Comparison of ENCODE assay signal across 8 mouse cellular contexts in genomic region chr14:61599057-61599806, GRCm38 (mm10). TPM values are rescaled to one million over a fixed set of nuclear protein-coding genes. Genes with fewer than 3 reads are reported as not detected.
DNase-seq lines count a peak whose midpoint lies in the region; ATAC-seq and TF ChIP-seq lines count a peak whose summit lies in the region.

No protein-coding gene starts in this region.

- H3K4me1 ChIP-seq in G1E (ENCODE audit: insufficient read depth, low read depth, low read length): peaks cover 23% of the 10 kb centered on the region
- peaks cover 26% of the 10 kb centered on the region for H3K4me1 ChIP-seq in forebrain, embryonic 16.5 days (replicated peaks; ENCODE audit: control insufficient read depth, insufficient read depth, low read length)
- peaks cover 14% of the 10 kb centered on the region; the same call in 1 of the 2 replicates for H3K4me1 ChIP-seq in lung, embryonic 15.5 days

- no peak for TF ChIP-seq CTCF in G1E (IDR thresholded peaks at IDR 0.05; ENCODE audit: low read depth, low read length)

- H3K9ac ChIP-seq in forebrain, embryonic 16.5 days (replicated peaks; ENCODE audit: low read depth, low read length): peak overlapping the region; percentile 78
- H3K9ac ChIP-seq in lung, embryonic 15.5 days: peak overlapping the region; percentile 74

- 5% methylated on average over 44 of the region's 44 CpGs for WGBS in forebrain, embryonic 16.5 days
- WGBS in lung, embryonic 15.5 days: 3% methylated on average over 44 of the region's 44 CpGs

- H3K4me2 ChIP-seq in forebrain, embryonic 16.5 days (ENCODE audit: low read length): peak overlapping the region; percentile 75
- H3K4me2 ChIP-seq in lung, embryonic 15.5 days: peak overlapping the region; percentile 57

- H3K27ac ChIP-seq in forebrain, embryonic 16.5 days (ENCODE audit: low read length): peak overlapping the region; percentile 64
- peak overlapping the region; percentile 80 for H3K27ac ChIP-seq in lung, embryonic 15.5 days

- no peaks in the 10 kb centered on the region for H3K9me3 ChIP-seq in G1E (replicated peaks)
- H3K9me3 ChIP-seq in forebrain, embryonic 16.5 days (ENCODE audit: control insufficient read depth, low read length): no peaks in the 10 kb centered on the region
- no peaks in the 10 kb centered on the region for H3K9me3 ChIP-seq in lung, embryonic 15.5 days

- H3K36me3 ChIP-seq in G1E (replicated peaks): peaks cover 17% of the 10 kb centered on the region
- peaks cover 3% of the 10 kb centered on the region for H3K36me3 ChIP-seq in forebrain, embryonic 16.5 days (ENCODE audit: control insufficient read depth, insufficient read depth)
- no peaks in the 10 kb centered on the region; the same call in 1 of the 2 replicates for H3K36me3 ChIP-seq in lung, embryonic 15.5 days

- peak; percentile 28; the same call in 1 of the 2 replicates for ATAC-seq in G1E (ENCODE audit: extremely low read depth, insufficient number of reproducible peaks, low FRiP score, poor library complexity, severe bottlenecking)
- ATAC-seq in forebrain, embryonic 16.5 days: peak; percentile 94
- ATAC-seq in lung, embryonic 15.5 days (ENCODE audit: borderline replicate concordance, extremely low read depth, low FRiP score, low TSS enrichment): peak; percentile 94

- H3K27me3 ChIP-seq in G1E (ENCODE audit: insufficient read depth, low read length): peaks cover 3% of the 10 kb centered on the region; the same call in 1 of the 2 replicates
- no peaks in the 10 kb centered on the region for H3K27me3 ChIP-seq in forebrain, embryonic 16.5 days (replicated peaks; ENCODE audit: control insufficient read depth, insufficient read depth, low read length)
- no peaks in the 10 kb centered on the region for H3K27me3 ChIP-seq in lung, embryonic 15.5 days

- H3K4me3 ChIP-seq in G1E (ENCODE audit: low read depth, low read length): peak overlapping the region; percentile 76
- peak overlapping the region; percentile 69 for H3K4me3 ChIP-seq in forebrain, embryonic 16.5 days (replicated peaks; ENCODE audit: low read length)
- H3K4me3 ChIP-seq in lung, embryonic 15.5 days: peak overlapping the region; percentile 73

- DNase-seq in G1E (ENCODE audit: low spot score): peak; percentile 76
- peak; percentile 88 to 92 for DNase-seq in cerebellum, adult 18-20 months
- DNase-seq in heart, postnatal 4 days: peak; percentile 94
- peak; percentile 73 to 85 for DNase-seq in layer of hippocampus, adult 8-10 months (ENCODE audit: low spot score in 2 of 2)
- peak; percentile 86 for DNase-seq in ovary, adult 18-20 months (ENCODE audit: low spot score)
- peak; percentile 86 for DNase-seq in thymus, postnatal 0 days (ENCODE audit: low spot score)

RNA-seq across cellular contexts. Expression of gene Trim13, which starts 1.2 kb away (rescaled TPM):
- total RNA-seq in G1E (2014; fragmentation: Nextera tagmentation): 4.2 and 9.4 TPM in 2 replicates
- 4.6 and 4.9 TPM in 2 replicates for total RNA-seq in G1E (2017)
- polyA plus RNA-seq in G1E (2012): 0.10 and 0.18 TPM in 2 replicates
- polyA plus RNA-seq in forebrain, embryonic 16.5 days (2015; fragmentation: Nextera tagmentation; extraction: Ambion mirVana): 67.4 and 70.5 TPM in 2 replicates
- 10 to 100 TPM in 1 of 2 experiments, 1 to 10 TPM in 1; 9.7 to 11.3 TPM for total RNA-seq in heart, postnatal 4 days (2021)
- 10 to 100 TPM; 11.3 to 15.1 (median 14.5) TPM for total RNA-seq in layer of hippocampus, adult 8-10 months (2022)
- polyA plus RNA-seq in lung, embryonic 15.5 days (2015; fragmentation: Nextera tagmentation; extraction: Ambion mirVana): 15.7 and 17.1 TPM in 2 replicates
- polyA plus RNA-seq in thymus, postnatal 0 days (2015; fragmentation: Nextera tagmentation; extraction: Ambion mirVana): 18.2 and 19.2 TPM in 2 replicates

RNA-seq across cellular contexts. Expression of gene Kcnrg, which starts 8.0 kb away (rescaled TPM):
- total RNA-seq in G1E (2014; fragmentation: Nextera tagmentation) (0.83 and 1.2 TPM in 2 replicates), G1E (2017) (0.29 and 0.55 TPM in 2 replicates)
- not detected in 2 replicates for polyA plus RNA-seq in G1E (2012)
- polyA plus RNA-seq in forebrain, embryonic 16.5 days (2015; fragmentation: Nextera tagmentation; extraction: Ambion mirVana): 3.7 and 4.4 TPM in 2 replicates
- under 1 TPM; 0.24 to 0.25 TPM for total RNA-seq in heart, postnatal 4 days (2021)
- 1 to 10 TPM in 1 of 4 experiments, under 1 TPM in 3; 0.43 to 1.5 (median 0.71) TPM for total RNA-seq in layer of hippocampus, adult 8-10 months (2022)
- polyA plus RNA-seq in lung, embryonic 15.5 days (2015; fragmentation: Nextera tagmentation; extraction: Ambion mirVana): 1.0 and 1.4 TPM in 2 replicates
- polyA plus RNA-seq in thymus, postnatal 0 days (2015; fragmentation: Nextera tagmentation; extraction: Ambion mirVana): 0.91 and 1.3 TPM in 2 replicates

RNA-seq across cellular contexts. Expression of gene Spryd7, which starts 42.5 kb away (rescaled TPM):
- total RNA-seq in G1E (2014; fragmentation: Nextera tagmentation) (7.8 and 9.9 TPM in 2 replicates), G1E (2017) (10.5 and 10.8 TPM in 2 replicates)
- polyA plus RNA-seq in G1E (2012): 2.9 and 3.7 TPM in 2 replicates
- 45.2 and 48.5 TPM in 2 replicates for polyA plus RNA-seq in forebrain, embryonic 16.5 days (2015; fragmentation: Nextera tagmentation; extraction: Ambion mirVana)
- total RNA-seq in heart, postnatal 4 days (2021): 10 to 100 TPM; 33.5 to 35.3 TPM
- 10 to 100 TPM; 45.9 to 52.8 (median 49.5) TPM for total RNA-seq in layer of hippocampus, adult 8-10 months (2022)
- 19.7 and 22.6 TPM in 2 replicates for polyA plus RNA-seq in lung, embryonic 15.5 days (2015; fragmentation: Nextera tagmentation; extraction: Ambion mirVana)
- polyA plus RNA-seq in thymus, postnatal 0 days (2015; fragmentation: Nextera tagmentation; extraction: Ambion mirVana): 33.9 and 35.5 TPM in 2 replicates

Comparison
In these comparisons a context has a peak if more than half of its experiments do, and no peak if none do; other contexts are left out.
1. Peak in every context shown above with its lines: DNase-seq, ATAC-seq, H3K4me3 ChIP-seq and H3K27ac ChIP-seq.
2. ATAC-seq: peak in every context shown above with its lines; median percentile 94 in forebrain, embryonic 16.5 days; 94 in lung, embryonic 15.5 days; 28 in G1E.
3. RNA of gene Trim13, which starts 1.2 kb away (polyA plus RNA-seq): 67.4 to 70.5 TPM in forebrain, embryonic 16.5 days, 18.2 to 19.2 TPM in thymus, postnatal 0 days and 15.7 to 17.1 TPM in lung, embryonic 15.5 days; 0.10 to 0.18 TPM in G1E; every median in the first group is over 10 times any median in the second.